Mouse (Mus musculus) liver, embryonic 14.5 days (tissue): ENCODE results near the gene Pds5a. TPM values are rescaled to one million over a fixed set of nuclear protein-coding genes. Genes with fewer than 3 reads are reported as not detected.

ENCODE experiments used
- ATAC-seq: fragments of 200-750 bp; cut with Nextera tagmentation; 2 replicates; pipeline ENCODE4 v1.8.0; 2017; ENCODE audit warnings: moderate number of reproducible peaks, mild to moderate bottlenecking, moderate library complexity; ENCODE audit not compliant: insufficient read depth
- DNase-seq, 3 experiments: peaks; one replicate each; pipeline ENCODE4 v3.0.0-alpha.2; 2012 to 2013; ENCODE audit warnings: low read depth in 3 of 3, low spot score in 3 of 3
- H3K27ac ChIP-seq: fragments of 300-500 bp; sonication (generic); 2 replicates; pipeline ENCODE4 v1.5.1; 2014; ENCODE audit warnings: moderate library complexity, mild to moderate bottlenecking, control low read depth, inconsistent platforms
- H3K27me3 ChIP-seq: fragments of 300-500 bp; sonication (generic); 2 replicates; pipeline ENCODE4 v1.6.1; 2014; ENCODE audit warnings: mild to moderate bottlenecking, low read length, moderate library complexity; ENCODE audit not compliant: control insufficient read depth, insufficient read depth
- H3K36me3 ChIP-seq: fragments of 300-500 bp; sonication (generic); replicated peaks from 2 replicates; pipeline ENCODE4 v1.6.1; 2014; ENCODE audit warnings: low read depth; ENCODE audit not compliant: control insufficient read depth, insufficient read depth
- H3K4me1 ChIP-seq, 2 experiments: fragments of 200-500 bp in 1 of 2; fragments of 300-500 bp in 1 of 2; sonication (generic) in 1 of 2; replicated peaks; 2 replicates each; pipeline ENCODE4 v1.6.1; 2012 to 2014; ENCODE audit warnings: antibody characterized with exemption in 1 of 2, inconsistent platforms in 1 of 2, low read length in 1 of 2; ENCODE audit not compliant: control insufficient read depth in 2 of 2, insufficient read depth in 2 of 2
- H3K4me2 ChIP-seq: fragments of 300-500 bp; sonication (generic); 2 replicates; pipeline ENCODE4 v1.6.1; 2014; ENCODE audit warnings: low read depth, mild to moderate bottlenecking, control low read depth, moderate library complexity
- H3K4me3 ChIP-seq, 2 experiments: fragments of 200-500 bp in 1 of 2; fragments of 300-500 bp in 1 of 2; sonication (generic) in 1 of 2; 2 replicates each; pipeline ENCODE4 v1.5.1; 2012 to 2014; ENCODE audit warnings: low read depth in 2 of 2, low read length in 2 of 2, mild to moderate bottlenecking in 2 of 2, control low read depth in 1 of 2, inconsistent platforms in 1 of 2, moderate library complexity in 1 of 2; ENCODE audit not compliant: insufficient read depth in 1 of 2
- H3K9ac ChIP-seq: fragments of 300-500 bp; sonication (generic); replicated peaks from 2 replicates; pipeline ENCODE4 v1.6.1; 2014; ENCODE audit warnings: mild to moderate bottlenecking, control low read depth, moderate library complexity
- H3K9me3 ChIP-seq: fragments of 300-500 bp; sonication (generic); 2 replicates; pipeline ENCODE4 v1.6.1; 2016; ENCODE audit warnings: low read length, mixed read lengths; ENCODE audit not compliant: control insufficient read depth
- CTCF ChIP-seq: IDR thresholded peaks from 2 replicates; pipeline ENCODE4 v1.5.1; 2016; ENCODE audit warnings: antibody characterized with exemption, low read depth, control low read depth
- EP300 ChIP-seq: IDR thresholded peaks from 2 replicates; pipeline ENCODE4 v1.6.1; 2016; ENCODE audit warnings: antibody characterized with exemption, low read depth
- WGBS: fragments of 180-500 bp; shearing (Covaris S2); extraction: QIAGEN DNeasy Blood & Tissue Kit; methylation state at CpG from one replicate; pipeline ENCODE4 v1.1.7; 2014; ENCODE audit not compliant: insufficient replicate concordance; 5-methylcytosine and 5-hydroxymethylcytosine counted together
- polyA plus RNA-seq, 2 experiments: library from polyadenylated mRNA; depleted of rRNA in 1 of 2; stranded (reverse) in 1 of 2; unstranded in 1 of 2; fragments of >200 nt; fragmentation: Nextera tagmentation in 1 of 2; extraction: Ambion mirVana in 1 of 2; gene quantifications; 2 replicates each; pipeline versions ENCODE4 v1.2.1 to v1.2.3; 2012 to 2014

Gene Pds5a
- polyA plus RNA-seq, 2 experiments = 24.9 to 31.4 TPM

GRCm38 (mm10) chr5:65592421-65592820, 105.7 kb downstream of the Pds5a start:
- no peak overlapping the region for H3K4me2 ChIP-seq
- no peaks in the 10 kb centered on the region for H3K9me3 ChIP-seq
- TF ChIP-seq EP300 = no peak
- no peak for TF ChIP-seq CTCF
- no peak overlapping the region for H3K27ac ChIP-seq
- 62% methylated on average over 2 of the region's 2 CpGs for WGBS
- H3K4me1 ChIP-seq = 0 out of 4 replicates have a peak, but pooled peaks cover 0 to under 1% of the 10 kb centered on the region in 2 experiments
- no peak overlapping the region for H3K9ac ChIP-seq
- ATAC-seq = no peak
- no peaks in the 10 kb centered on the region for H3K27me3 ChIP-seq
- peaks cover 22% of the 10 kb centered on the region for H3K36me3 ChIP-seq
- no peak overlapping the region for H3K4me3 ChIP-seq
- DNase-seq = no peak

GRCm38 (mm10) chr5:65590199-65590598, 107.9 kb downstream of the Pds5a start:
- no peak for TF ChIP-seq EP300
- no peak for TF ChIP-seq CTCF
- no peak for DNase-seq
- Histone ChIP-seq H3K4me3 (no peak overlapping the region), H3K27ac (no peak overlapping the region), H3K4me1 (peaks cover 0 to 4% of the 10 kb centered on the region in 2 experiments; a peak in 1 of 4 replicates), H3K27me3 (no peaks in the 10 kb centered on the region), H3K36me3 (peaks cover 25% of the 10 kb centered on the region), H3K4me2 (no peak overlapping the region), H3K9ac (no peak overlapping the region), H3K9me3 (no peaks in the 10 kb centered on the region)
- 21% methylated on average over 1 of the region's 1 CpGs for WGBS
- no peak for ATAC-seq

GRCm38 (mm10) chr5:65586291-65586690, 111.8 kb downstream of the Pds5a start:
- ATAC-seq (peak; percentile 18; the same call in 1 of the 2 replicates), DNase-seq (peak in 1 of 3 experiments; percentile 15)
- Histone ChIP-seq H3K4me2 (no peak overlapping the region), H3K9ac (no peak overlapping the region), H3K4me1 (peaks cover 0 to 4% of the 10 kb centered on the region in 2 experiments; a peak in 1 of 4 replicates), H3K27me3 (no peaks in the 10 kb centered on the region), H3K9me3 (no peaks in the 10 kb centered on the region), H3K4me3 (no peak overlapping the region), H3K27ac (no peak overlapping the region), H3K36me3 (peaks cover 11% of the 10 kb centered on the region)
- no peak for TF ChIP-seq CTCF
- TF ChIP-seq EP300 = no peak
- WGBS = 84% methylated on average over 5 of the region's 5 CpGs

- WGBS = 85% methylated on average over 3 of the region's 3 CpGs
- DNase-seq = no peak
- H3K36me3 ChIP-seq = peaks cover 7% of the 10 kb centered on the region
Observed at GRCm38 (mm10) chr5:65578545-65578944, 119.5 kb downstream of the Pds5a start.

GRCm38 (mm10) chr5:65575896-65576295, 122.2 kb downstream of the Pds5a start:
- TF ChIP-seq CTCF (no peak), EP300 (no peak)
- WGBS = 72% methylated on average over 2 of the region's 2 CpGs
- Histone ChIP-seq H3K4me1 (no peaks in the 10 kb centered on the region), H3K4me3 (no peak overlapping the region), H3K27ac (no peak overlapping the region), H3K36me3 (peaks cover 11% of the 10 kb centered on the region), H3K9me3 (no peaks in the 10 kb centered on the region), H3K4me2 (no peak overlapping the region), H3K27me3 (no peaks in the 10 kb centered on the region), H3K9ac (no peak overlapping the region)
- ATAC-seq = no peak
- no peak for DNase-seq

More at GRCm38 (mm10) chr5:65578545-65578944, 119.5 kb downstream of the Pds5a start:
- no peak overlapping the region for H3K4me2 ChIP-seq
- H3K4me1 ChIP-seq = no peaks in the 10 kb centered on the region
- no peaks in the 10 kb centered on the region for H3K9me3 ChIP-seq
- ATAC-seq = no peak
- TF ChIP-seq EP300 (no peak), CTCF (no peak)
- H3K4me3 ChIP-seq = no peak overlapping the region
- H3K27ac ChIP-seq = no peak overlapping the region
- no peak overlapping the region for H3K9ac ChIP-seq
- no peaks in the 10 kb centered on the region for H3K27me3 ChIP-seq
